Mouse (Mus musculus) G1E (cell line): ENCODE data around the gene Igf2bp3. TPM values are rescaled to one million over a fixed set of nuclear protein-coding genes. Genes with fewer than 3 reads are reported as not detected.

Experiments used
- ATAC-seq: 2 replicates; pipeline ENCODE4 v1.8.0; 2016; ENCODE audit warnings: mild to moderate bottlenecking; ENCODE audit not compliant: insufficient number of reproducible peaks, poor library complexity, low FRiP score, severe bottlenecking; ENCODE audit errors: extremely low read depth
- DNase-seq: peaks from one replicate; pipeline ENCODE4 v3.0.0; 2012; ENCODE audit warnings: low spot score
- H3K27me3 ChIP-seq: 2 replicates; pipeline ENCODE4 v1.6.1; 2012; ENCODE audit warnings: mild to moderate bottlenecking, low read length, inconsistent platforms; ENCODE audit not compliant: insufficient read depth
- H3K36me3 ChIP-seq: replicated peaks from 2 replicates; pipeline ENCODE3; 2012; ENCODE audit warnings: mild to moderate bottlenecking, inconsistent platforms
- H3K4me1 ChIP-seq: 2 replicates; pipeline ENCODE4 v1.6.1; 2012; ENCODE audit warnings: low read depth, low read length, inconsistent platforms, mixed read lengths; ENCODE audit not compliant: insufficient read depth
- H3K4me3 ChIP-seq: 2 replicates; pipeline ENCODE4 v1.5.1; 2012; ENCODE audit warnings: low read depth, mild to moderate bottlenecking, inconsistent platforms, low read length, moderate library complexity, mixed read lengths
- H3K9me3 ChIP-seq: replicated peaks from 2 replicates; pipeline ENCODE4 v1.6.1; 2012; ENCODE audit warnings: inconsistent platforms
- CTCF ChIP-seq: IDR thresholded peaks from 2 replicates; pipeline ENCODE4 v1.5.1; 2012; ENCODE audit warnings: low read depth, low read length, inconsistent platforms, mixed read lengths
- GATA1 ChIP-seq: IDR thresholded peaks from 2 replicates; pipeline ENCODE4 v1.6.1; 2012; ENCODE audit warnings: borderline replicate concordance, low read length, inconsistent platforms, mixed read lengths
- GATA2 ChIP-seq: IDR thresholded peaks from 2 replicates; pipeline ENCODE4 v1.6.1; 2012; ENCODE audit warnings: low read depth, low read length, inconsistent platforms, borderline replicate concordance
- POLR2AphosphoS5 ChIP-seq: IDR thresholded peaks from 2 replicates; pipeline ENCODE4 v1.6.1; 2012; ENCODE audit warnings: low read depth, low read length, inconsistent platforms; ENCODE audit not compliant: insufficient replicate concordance
- TAL1 ChIP-seq: conservative IDR thresholded peaks from 2 replicates; pipeline ENCODE4 v1.6.1; 2012; ENCODE audit warnings: low read depth, low read length, inconsistent platforms, mixed read lengths
- polyA plus RNA-seq: library from polyadenylated mRNA; stranded (reverse); fragments of >175 nt; gene quantifications from 2 replicates; pipeline ENCODE4 v1.2.3, GENCODE M21; 2012
- total RNA-seq, 2 experiments: library from RNA; stranded (forward) in 1 of 2; stranded (reverse) in 1 of 2; fragments of 200-1000 nt in 1 of 2; fragments of >200 nt in 1 of 2; fragmentation: Nextera tagmentation in 1 of 2; gene quantifications; 2 replicates each; pipeline ENCODE4 v1.2.3; 2014 to 2017

The Igf2bp3 gene
- total and polyA plus RNA-seq, 3 experiments: 25.9 to 50.9 (median 41.2) TPM

DNA sequence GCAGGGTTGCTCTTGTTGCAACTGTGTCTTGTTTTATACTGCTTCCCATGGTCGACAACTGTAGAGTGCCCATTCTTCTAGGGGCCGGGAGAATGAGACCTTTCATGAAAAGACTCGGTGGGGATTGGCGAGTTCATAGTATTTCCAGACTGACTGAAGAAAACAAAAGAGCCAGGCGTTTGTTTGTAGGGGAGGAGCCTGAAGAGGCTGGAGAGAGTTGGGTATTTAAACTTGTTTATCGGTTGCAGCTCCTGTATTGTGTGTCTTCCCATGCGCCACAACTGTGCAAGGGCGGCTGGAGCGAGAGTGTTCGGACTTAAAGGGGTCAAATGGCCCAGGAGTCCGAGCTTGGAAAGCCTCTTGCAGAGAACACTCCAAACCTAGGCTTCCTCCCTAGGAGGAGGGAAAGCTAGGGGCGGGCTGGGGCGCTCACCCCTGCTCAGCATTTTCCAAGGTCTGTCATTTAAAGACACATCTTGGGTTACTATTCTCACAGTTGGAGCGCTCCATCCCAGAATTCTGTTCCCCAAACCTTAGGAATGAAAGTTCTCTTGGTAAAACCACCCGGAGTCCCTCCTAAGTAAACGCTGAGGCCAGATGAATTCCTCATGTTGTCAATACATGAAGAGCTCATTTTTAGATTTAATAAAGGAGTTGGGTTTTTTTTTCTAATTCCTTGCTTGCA, 5.3 kb upstream of the Igf2bp3 start:
- peak overlapping the region; percentile 68 for H3K4me3 ChIP-seq
- no peaks in the 10 kb centered on the region for H3K27me3 ChIP-seq
- H3K9me3 ChIP-seq: no peaks in the 10 kb centered on the region
- peaks cover 3% of the 10 kb centered on the region for H3K36me3 ChIP-seq
- no peak for DNase-seq
- TF ChIP-seq TAL1: no peak
- TF ChIP-seq GATA2: no peak
- no peak for TF ChIP-seq GATA1
- TF ChIP-seq CTCF: no peak
- no peak for TF ChIP-seq POLR2AphosphoS5
- H3K4me1 ChIP-seq: peaks cover 6% of the 10 kb centered on the region
- no peak for ATAC-seq

DNA sequence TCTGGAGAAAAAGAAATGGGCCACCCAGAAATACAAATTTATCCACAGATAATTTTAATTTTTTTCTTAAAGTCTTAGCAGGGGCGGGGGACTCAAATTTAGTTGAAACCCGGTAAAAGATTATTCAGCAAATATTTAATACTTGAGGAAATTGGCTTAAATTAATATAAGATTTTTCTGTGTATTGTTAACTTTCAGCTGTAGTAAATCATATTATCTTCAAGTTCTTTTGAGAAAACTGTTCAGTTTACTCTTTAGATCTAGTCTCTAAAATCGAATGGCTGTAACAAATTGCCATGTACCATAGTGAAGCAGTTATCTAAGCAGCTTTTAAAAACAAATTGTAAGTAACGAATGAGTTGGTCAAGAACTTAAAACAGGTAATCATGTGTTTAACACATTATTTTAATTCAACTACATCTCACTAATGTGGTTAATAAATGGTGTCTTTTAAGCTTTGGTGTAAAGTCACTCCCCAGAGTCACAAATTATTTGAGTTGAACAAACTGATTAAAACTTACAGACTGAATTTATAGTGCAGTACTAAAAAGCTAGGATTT, 4.3 kb upstream of the Igf2bp3 start:
- DNase-seq (no peak), ATAC-seq (no peak)
- Histone ChIP-seq H3K4me3 (peak overlapping the region; percentile 16; the same call in 1 of the 2 replicates), H3K4me1 (peaks cover 6% of the 10 kb centered on the region), H3K9me3 (no peaks in the 10 kb centered on the region), H3K36me3 (no peaks in the 10 kb centered on the region), H3K27me3 (no peaks in the 10 kb centered on the region)
- TF ChIP-seq CTCF (no peak), GATA1 (no peak), TAL1 (no peak), GATA2 (no peak), POLR2AphosphoS5 (no peak)

DNA sequence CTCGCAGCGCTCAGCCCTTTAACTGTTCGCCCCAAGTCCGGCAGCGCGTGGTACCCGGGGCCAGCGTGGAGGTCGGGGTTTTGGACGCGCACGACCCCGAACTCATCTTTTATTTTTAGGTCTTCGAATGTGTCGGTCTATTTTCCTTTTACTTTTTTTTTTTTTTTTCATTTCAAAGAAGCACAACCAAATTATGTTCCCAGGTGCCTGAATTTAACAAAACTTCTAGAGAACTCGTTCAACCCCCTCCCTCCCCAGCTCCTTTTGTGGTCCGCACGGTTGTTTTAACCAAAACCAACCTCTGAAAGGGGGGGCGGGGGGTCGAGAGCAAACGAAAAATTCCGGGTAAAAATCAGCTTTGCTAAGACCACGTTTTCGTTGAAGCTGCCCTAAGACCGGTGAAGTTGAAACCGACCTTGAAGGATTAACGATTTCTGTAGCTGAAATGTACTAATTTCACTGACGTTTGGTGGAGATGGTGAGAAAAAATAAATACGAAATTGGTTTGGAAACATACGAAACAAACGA, 3.6 kb upstream of the Igf2bp3 start:
- DNase-seq: no peak
- no peak for ATAC-seq
- H3K4me3 ChIP-seq: peak overlapping the region; percentile 78

DNA sequence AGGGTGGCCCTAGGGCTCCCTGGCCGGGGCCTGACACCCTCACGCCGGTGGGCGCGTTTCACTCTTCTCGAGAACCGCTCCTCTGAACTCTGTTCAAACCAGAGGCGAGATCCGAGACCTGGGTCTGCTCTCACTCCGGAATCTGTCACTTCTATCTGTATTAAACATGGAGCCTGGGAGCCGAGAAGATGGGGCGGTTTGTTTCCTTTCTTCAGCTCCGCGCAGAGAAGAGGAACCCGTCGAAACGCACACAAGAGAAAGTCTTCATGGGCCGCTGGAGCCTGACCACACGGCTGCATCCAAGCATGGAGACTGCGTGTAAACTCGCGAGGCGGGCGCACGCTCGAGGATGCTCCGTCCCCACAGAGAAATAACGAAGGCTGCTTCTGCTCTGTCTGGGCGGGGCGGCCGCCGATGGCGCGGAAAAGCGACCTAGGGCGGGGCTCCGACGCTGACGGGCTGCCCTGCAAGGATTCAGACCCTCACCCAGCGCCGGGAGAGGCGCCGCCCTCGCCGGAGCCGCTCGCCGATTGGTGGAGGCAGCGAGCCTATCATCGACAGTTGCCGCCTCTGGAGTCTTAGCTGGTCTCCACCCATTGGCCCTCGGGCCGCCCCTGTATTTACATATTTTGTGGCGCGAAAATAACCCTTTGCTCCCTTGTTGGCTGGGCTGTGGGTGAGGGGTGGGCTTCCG, 3.0 kb upstream of the Igf2bp3 start:
- TF ChIP-seq GATA1: no peak
- no peak for TF ChIP-seq CTCF
- no peak for TF ChIP-seq GATA2
- TF ChIP-seq TAL1: no peak
- TF ChIP-seq POLR2AphosphoS5: no peak
- ATAC-seq (peak; percentile 72), DNase-seq (peak; percentile 87)

More for the DNA sequence above, 3.6 kb upstream of the Igf2bp3 start:
- Histone ChIP-seq H3K9me3 (no peaks in the 10 kb centered on the region), H3K4me1 (peaks cover 10% of the 10 kb centered on the region), H3K36me3 (no peaks in the 10 kb centered on the region), H3K27me3 (no peaks in the 10 kb centered on the region)
- TF ChIP-seq CTCF: no peak

DNA sequence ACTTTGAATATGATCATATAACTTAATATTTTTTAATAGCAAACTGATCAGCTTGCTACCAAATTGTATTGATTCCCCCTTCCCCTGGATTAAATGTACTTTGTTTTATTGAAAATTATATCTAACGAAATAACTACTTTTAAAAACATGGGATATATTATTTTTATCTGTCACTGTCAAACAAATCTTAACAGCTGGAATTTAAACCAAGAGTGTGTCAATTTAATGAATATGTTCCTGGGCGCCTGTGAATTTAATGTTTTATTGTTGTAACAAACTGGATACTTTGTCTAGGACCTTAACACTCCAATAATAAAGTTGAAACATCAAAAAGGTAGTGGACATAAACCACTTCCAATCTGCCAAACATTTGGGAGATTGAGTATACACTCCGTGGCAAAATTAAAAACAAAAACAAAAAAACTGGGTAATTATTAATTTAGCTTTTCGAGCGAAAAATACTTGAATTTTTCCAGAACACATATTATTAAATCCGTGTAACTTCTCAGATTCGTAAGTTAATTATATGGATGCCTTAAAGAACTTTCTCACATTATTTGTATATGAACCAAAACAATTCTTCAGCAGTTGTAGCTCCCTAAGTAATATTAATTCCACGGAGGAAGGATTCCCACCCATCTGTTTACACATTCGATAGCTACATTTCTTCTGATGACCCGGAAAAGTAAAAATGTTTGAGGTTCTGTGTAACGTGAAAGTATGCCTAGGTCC, 2.2 kb upstream of the Igf2bp3 start:
- Histone ChIP-seq H3K9me3 (no peaks in the 10 kb centered on the region), H3K27me3 (no peaks in the 10 kb centered on the region), H3K4me3 (peak overlapping the region; percentile 78), H3K36me3 (peaks cover 7% of the 10 kb centered on the region), H3K4me1 (peaks cover 23% of the 10 kb centered on the region)
- ATAC-seq (no peak), DNase-seq (no peak)
- no peak for TF ChIP-seq TAL1

More for the DNA sequence above, 3.0 kb upstream of the Igf2bp3 start:
- no peaks in the 10 kb centered on the region for H3K27me3 ChIP-seq
- peak overlapping the region; percentile 78 for H3K4me3 ChIP-seq
- no peaks in the 10 kb centered on the region for H3K9me3 ChIP-seq
- H3K4me1 ChIP-seq: peaks cover 16% of the 10 kb centered on the region
- peaks cover 4% of the 10 kb centered on the region for H3K36me3 ChIP-seq

DNA sequence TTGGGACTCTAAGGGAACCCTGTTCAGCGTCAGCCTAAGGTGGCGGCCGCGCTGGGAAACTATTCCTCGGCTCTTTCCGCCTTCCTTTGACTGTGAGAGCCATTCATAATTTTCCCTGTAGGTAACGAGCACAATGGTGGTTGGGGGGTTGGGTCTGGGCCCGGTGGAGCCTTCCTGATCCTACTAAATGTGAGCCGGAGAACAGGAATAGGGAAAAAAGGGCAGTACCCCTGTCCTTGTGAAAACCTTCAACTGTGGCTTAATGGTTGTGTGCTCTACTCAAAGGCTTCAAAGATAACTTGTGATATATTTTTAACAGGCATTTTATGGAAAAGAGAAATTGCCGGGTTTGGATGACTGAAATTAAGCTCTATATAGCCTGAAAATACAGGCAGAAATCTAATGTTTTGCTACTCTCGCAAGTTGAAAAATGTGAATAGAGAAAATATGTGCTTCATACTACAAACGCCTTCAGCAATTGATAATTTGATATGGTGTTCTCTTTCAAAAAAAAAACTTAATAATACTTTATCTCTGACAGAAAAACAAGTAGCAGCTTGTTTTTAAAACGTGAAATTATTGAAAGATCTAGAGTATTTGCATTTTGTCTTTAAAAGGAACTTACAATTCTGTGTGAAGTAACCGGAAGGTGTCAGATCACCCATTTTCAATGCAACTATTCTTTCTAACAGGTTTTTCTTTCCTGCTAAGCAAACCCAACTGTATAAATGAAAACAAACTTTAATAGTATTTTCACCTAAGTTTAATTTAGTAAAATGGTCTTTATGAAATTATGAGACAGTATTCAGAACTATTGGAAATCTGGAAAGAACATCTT, 1.2 kb upstream of the Igf2bp3 start:
- Histone ChIP-seq H3K36me3 (peaks cover 11% of the 10 kb centered on the region), H3K9me3 (no peaks in the 10 kb centered on the region), H3K27me3 (no peaks in the 10 kb centered on the region), H3K4me1 (peaks cover 29% of the 10 kb centered on the region), H3K4me3 (peak overlapping the region; percentile 89)
- TF ChIP-seq POLR2AphosphoS5 (no peak), GATA1 (no peak), CTCF (no peak), TAL1 (no peak), GATA2 (no peak)
- DNase-seq (no peak), ATAC-seq (no peak)
